Mouse (Mus musculus) embryonic stem cell, embryonic (primary cell): ENCODE results near the gene Slc12a3.

Source experiments
- CTCF ChIA-PET, 4 experiments: fragments of 300-600 bp in 2 of 4; fragments of 350-600 bp in 2 of 4; sonication (Branson Sonifier 250); formaldehyde crosslinking; loops; one replicate each; lab custom pipeline; 2022; ENCODE audit warnings: inconsistent platforms in 2 of 4; lab: Charles Lee
- POLR2A ChIA-PET, 4 experiments: fragments of 300-600 bp in 2 of 4; fragments of 350-600 bp in 2 of 4; sonication (Branson Sonifier 250); formaldehyde crosslinking; loops; one replicate each; lab custom pipeline; 2022; ENCODE audit warnings: antibody characterized with exemption in 4 of 4, inconsistent platforms in 1 of 4; lab: Charles Lee

Gene Slc12a3

GRCm38 (mm10) chr8:94357220-94357619 is 28.2 kb downstream of the Slc12a3 start:
- ChIA-PET CTCF (interaction anchor here in 2 of 4 experiments (0.5 to 3.5 kb wide), 2 partner anchors 14 to 354 kb away, joined by 5 to 11 read pairs; no protein-coding TSS in a partner anchor), POLR2A (interaction anchor here in 2 of 4 experiments (1.3 to 2.0 kb wide), 3 partner anchors 28 to 30 kb away, joined by 3 to 5 read pairs (median 4); no protein-coding TSS in a partner anchor)

- ChIA-PET CTCF (interaction anchor here (0.6 to 1.7 kb wide), 4 partner anchors 15 to 464 kb away, joined by 3 to 8 read pairs (median 4); no protein-coding TSS in a partner anchor), POLR2A (interaction anchor here in 2 of 4 experiments (1.3 to 2.0 kb wide), 4 partner anchors 10 to 29 kb away, joined by 3 to 5 read pairs (median 4); no protein-coding TSS in a partner anchor)
Measured at GRCm38 (mm10) chr8:94358541-94358940, 29.5 kb downstream of the Slc12a3 start.

- POLR2A ChIA-PET, result interaction anchor here in 2 of 4 experiments (0.6 to 4.6 kb wide), 4 partner anchors 9 to 337 kb away, joined by 3 to 35 read pairs (median 9); partner anchors contain the start of gene Herpud1 (in 2 of the 2)
- CTCF ChIA-PET, result interaction anchor here in 2 of 4 experiments (1.0 to 2.1 kb wide), 5 partner anchors 19 to 130 kb away, joined by 3 to 9 read pairs (median 7); no protein-coding TSS in a partner anchor
Measured at GRCm38 (mm10) chr8:94361774-94362431, 32.9 kb downstream of the Slc12a3 start.

- POLR2A ChIA-PET, result interaction anchor here in 2 of 4 experiments (0.6 to 4.6 kb wide), 11 partner anchors 10 to 337 kb away, joined by 3 to 35 read pairs (median 3); partner anchors contain the start of gene Herpud1 (in 2 of the 2)
- CTCF ChIA-PET, result interaction anchor here (0.6 to 2.1 kb wide), 7 partner anchors 19 to 292 kb away, joined by 3 to 10 read pairs (median 7); no protein-coding TSS in a partner anchor
Measured at GRCm38 (mm10) chr8:94362607-94363239, 33.7 kb downstream of the Slc12a3 start.

GRCm38 (mm10) chr8:94363288-94363688 is 34.3 kb downstream of the Slc12a3 start:
- ChIA-PET CTCF (interaction anchor here in 3 of 4 experiments (1.0 to 2.1 kb wide), 6 partner anchors 20 to 129 kb away, joined by 3 to 9 read pairs (median 6); no protein-coding TSS in a partner anchor), POLR2A (interaction anchor here in 2 of 4 experiments (0.6 to 4.6 kb wide), 11 partner anchors 8 to 90 kb away, joined by 3 to 35 read pairs (median 3); partner anchors contain the start of gene Herpud1 (in 2 of the 2))

GRCm38 (mm10) chr8:94363906-94364305 is 34.9 kb downstream of the Slc12a3 start:
- ChIA-PET CTCF (interaction anchor here in 3 of 4 experiments (1.0 to 1.8 kb wide), 5 partner anchors 21 to 122 kb away, joined by 3 to 9 read pairs (median 4); no protein-coding TSS in a partner anchor), POLR2A (interaction anchor here in 3 of 4 experiments (0.6 to 4.6 kb wide), 11 partner anchors 9 to 89 kb away, joined by 3 to 35 read pairs (median 4); partner anchors contain the start of gene Herpud1 (in 2 of the 3))

- POLR2A ChIA-PET, result interaction anchor here in 2 of 4 experiments (0.6 to 4.6 kb wide), 2 partner anchors 21 to 23 kb away, joined by 8 to 35 read pairs; partner anchors contain the start of gene Herpud1 (in 1 of the 2)
- CTCF ChIA-PET, result no interaction called here
Measured at GRCm38 (mm10) chr8:94364686-94365312, 35.8 kb downstream of the Slc12a3 start.

GRCm38 (mm10) chr8:94365410-94365981 is 36.5 kb downstream of the Slc12a3 start:
- ChIA-PET CTCF (no interaction called here), POLR2A (interaction anchor here in 1 of 4 experiments (4.6 kb wide), 1 partner anchor 20 kb away, joined by 35 read pairs; the partner anchor contains the start of gene Herpud1)

- POLR2A ChIA-PET, result interaction anchor here in 3 of 4 experiments (0.8 to 1.5 kb wide), 3 partner anchors 9 to 15 kb away, joined by 3 to 4 read pairs (median 3); no protein-coding TSS in a partner anchor
Measured at GRCm38 (mm10) chr8:94370839-94371238, 41.8 kb downstream of the Slc12a3 start.

GRCm38 (mm10) chr8:94372955-94373599 is 44.1 kb downstream of the Slc12a3 start:
- CTCF ChIA-PET, result no interaction called here
- POLR2A ChIA-PET, result interaction anchor here in 1 of 4 experiments (1.2 kb wide), 1 partner anchor 11 kb away, joined by 4 read pairs; no protein-coding TSS in a partner anchor

More at GRCm38 (mm10) chr8:94370839-94371238, 41.8 kb downstream of the Slc12a3 start:
- CTCF ChIA-PET, result interaction anchor here in 2 of 4 experiments (0.6 to 1.7 kb wide), 2 partner anchors 28 to 140 kb away, joined by 3 to 6 read pairs; no protein-coding TSS in a partner anchor

- ChIA-PET CTCF (interaction anchor here in 2 of 4 experiments (0.6 to 1.1 kb wide), 2 partner anchors 30 to 33 kb away, joined by 3 read pairs; no protein-coding TSS in a partner anchor), POLR2A (interaction anchor here in 2 of 4 experiments (1.2 to 2.7 kb wide), 4 partner anchors 9 to 12 kb away, joined by 3 to 10 read pairs (median 7); partner anchors contain the start of gene Herpud1 (in 1 of the 2))
Measured at GRCm38 (mm10) chr8:94375551-94375991, 46.6 kb downstream of the Slc12a3 start.

- ChIA-PET CTCF (interaction anchor here in 2 of 4 experiments (0.6 to 1.0 kb wide), 2 partner anchors 30 to 33 kb away, joined by 3 to 8 read pairs; no protein-coding TSS in a partner anchor), POLR2A (interaction anchor here in 3 of 4 experiments (0.6 to 2.7 kb wide), 5 partner anchors 10 to 21 kb away, joined by 3 to 7 read pairs (median 6); partner anchors contain the start of gene Herpud1 (in 1 of the 3))
Measured at GRCm38 (mm10) chr8:94376176-94376575, 47.2 kb downstream of the Slc12a3 start.

- POLR2A ChIA-PET, result interaction anchor here in 3 of 4 experiments (0.6 to 2.7 kb wide), 7 partner anchors 9 to 22 kb away, joined by 3 to 7 read pairs (median 4); partner anchors contain the start of gene Herpud1 (in 2 of the 3)
- CTCF ChIA-PET, result interaction anchor here in 2 of 4 experiments (0.6 to 1.0 kb wide), 2 partner anchors 31 to 34 kb away, joined by 3 to 8 read pairs; no protein-coding TSS in a partner anchor
Measured at GRCm38 (mm10) chr8:94376580-94376979, 47.6 kb downstream of the Slc12a3 start.

GRCm38 (mm10) chr8:94377031-94377430 is 48.0 kb downstream of the Slc12a3 start:
- ChIA-PET CTCF (interaction anchor here in 1 of 4 experiments (1.0 kb wide), 1 partner anchor 34 kb away, joined by 8 read pairs; no protein-coding TSS in a partner anchor), POLR2A (interaction anchor here in 3 of 4 experiments (0.6 to 2.7 kb wide), 7 partner anchors 9 to 22 kb away, joined by 3 to 7 read pairs (median 4); partner anchors contain the start of gene Herpud1 (in 2 of the 3))

GRCm38 (mm10) chr8:94377714-94378205 is 48.8 kb downstream of the Slc12a3 start:
- ChIA-PET POLR2A (interaction anchor here in 2 of 4 experiments (1.0 to 2.7 kb wide), 5 partner anchors 8 to 14 kb away, joined by 4 to 7 read pairs (median 6); partner anchors contain the start of gene Herpud1 (in 2 of the 2)), CTCF (interaction anchor here in 1 of 4 experiments (0.7 kb wide), 1 partner anchor 39 kb away, joined by 3 read pairs; no protein-coding TSS in a partner anchor)
